Mouse (Mus musculus): ENCODE measurements around the gene Thrap3. TPM values are rescaled to one million over a fixed set of nuclear protein-coding genes. Genes with fewer than 3 reads are reported as not detected.

The Thrap3 gene
- polyA plus RNA-seq, 1 experiment from 2014 or later: 148 TPM

DNA sequence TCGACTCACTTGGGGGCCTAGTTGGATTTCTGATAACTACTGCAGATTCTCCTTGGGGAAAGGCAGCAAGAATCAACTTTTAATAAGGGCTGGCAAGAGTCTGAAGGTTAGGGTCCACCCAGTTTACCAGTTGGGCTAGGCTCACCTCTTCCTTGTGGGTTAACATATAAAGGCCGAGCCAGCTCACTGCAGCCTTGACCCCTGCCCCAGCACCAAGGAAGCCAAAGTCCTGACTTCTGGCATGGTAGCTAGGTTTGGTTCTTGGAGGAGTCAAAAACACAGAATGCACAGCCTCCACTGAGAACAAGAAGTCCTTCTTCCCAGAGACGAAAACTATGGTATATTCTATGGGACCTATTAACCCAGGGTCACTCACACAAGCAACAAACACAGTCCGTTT lies 38.9 kb downstream of the Thrap3 start:
- no peak for ATAC-seq (ENCODE audit: insufficient number of reproducible peaks, insufficient read depth, low FRiP score, low read depth)
- no peaks in the 10 kb centered on the region for H3K9me3 ChIP-seq (ENCODE audit: control insufficient read depth, low read length)
- 64% methylated on average over 4 of the region's 4 CpGs for WGBS
- peaks cover 35% of the 10 kb centered on the region for H3K36me3 ChIP-seq (ENCODE audit: control insufficient read depth, insufficient read depth, low read length)
- H3K27me3 ChIP-seq (ENCODE audit: control insufficient read depth, insufficient read depth, low read length): no peaks in the 10 kb centered on the region
- H3K4me1 ChIP-seq (ENCODE audit: control insufficient read depth in 2 of 2, insufficient read depth in 2 of 2, low read length in 2 of 2): peaks cover 7 to 17% of the 10 kb centered on the region in 2 experiments
- H3K27ac ChIP-seq (replicated peaks in 1 of 2; ENCODE audit: control insufficient read depth in 1 of 2, insufficient read depth in 1 of 2, low read depth in 2 of 2, low read length in 2 of 2): peak overlapping the region in 1 of 2 experiments; percentile 53; a peak in 2 of 4 replicates
- peak overlapping the region; percentile 93 for H3K4me2 ChIP-seq (ENCODE audit: low read length)
- H3K9ac ChIP-seq (ENCODE audit: low read length): no peak overlapping the region
- no peak overlapping the region for H3K4me3 ChIP-seq (ENCODE audit: control insufficient read depth in 1 of 2, insufficient read depth in 1 of 2, low read depth in 1 of 2, low read length in 2 of 2)

GRCm38 (mm10) chr4:126163067-126163659 lies 39.4 kb downstream of the Thrap3 start, which contains the start of gene Sh3d21:
Gene Sh3d21 (minus strand): TSS chr4:126163491.
- no peaks in the 10 kb centered on the region for H3K9me3 ChIP-seq (ENCODE audit: control insufficient read depth, low read length)
- H3K27me3 ChIP-seq (ENCODE audit: control insufficient read depth, insufficient read depth, low read length): no peaks in the 10 kb centered on the region
- peak within 1 kb of the TSS; percentile 84 for H3K9ac ChIP-seq (ENCODE audit: low read length)
- peaks cover 29% of the 10 kb centered on the region for H3K36me3 ChIP-seq (ENCODE audit: control insufficient read depth, insufficient read depth, low read length)
- peak; percentile 53 for ATAC-seq (ENCODE audit: insufficient number of reproducible peaks, insufficient read depth, low FRiP score, low read depth)
- peak within 1 kb of the TSS; percentile 24 to 68 for H3K27ac ChIP-seq (replicated peaks in 1 of 2; ENCODE audit: control insufficient read depth in 1 of 2, insufficient read depth in 1 of 2, low read depth in 2 of 2, low read length in 2 of 2)
- peak within 1 kb of the TSS; percentile 55 for H3K4me3 ChIP-seq (ENCODE audit: control insufficient read depth in 1 of 2, insufficient read depth in 1 of 2, low read depth in 1 of 2, low read length in 2 of 2)
- peak within 1 kb of the TSS; percentile 93 for H3K4me2 ChIP-seq (ENCODE audit: low read length)
- peaks cover 7 to 17% of the 10 kb centered on the region in 2 experiments for H3K4me1 ChIP-seq (ENCODE audit: control insufficient read depth in 2 of 2, insufficient read depth in 2 of 2, low read length in 2 of 2)
- 4% methylated on average over 22 of the region's 22 CpGs for WGBS

GRCm38 (mm10) chr4:126162544-126163066 lies 40.0 kb downstream of the Thrap3 start:
- H3K4me2 ChIP-seq (ENCODE audit: low read length): peak overlapping the region; percentile 93
- H3K27me3 ChIP-seq (ENCODE audit: control insufficient read depth, insufficient read depth, low read length): no peaks in the 10 kb centered on the region
- peaks cover 24% of the 10 kb centered on the region for H3K36me3 ChIP-seq (ENCODE audit: control insufficient read depth, insufficient read depth, low read length)
- H3K9me3 ChIP-seq (ENCODE audit: control insufficient read depth, low read length): no peaks in the 10 kb centered on the region
- under 1% methylated on average over 44 of the region's 44 CpGs for WGBS
- ATAC-seq (ENCODE audit: insufficient number of reproducible peaks, insufficient read depth, low FRiP score, low read depth): peak; percentile 82
- H3K9ac ChIP-seq (ENCODE audit: low read length): peak overlapping the region; percentile 84
- H3K4me1 ChIP-seq (ENCODE audit: control insufficient read depth in 2 of 2, insufficient read depth in 2 of 2, low read length in 2 of 2): peaks cover 7 to 17% of the 10 kb centered on the region in 2 experiments
- H3K27ac ChIP-seq (replicated peaks in 1 of 2; ENCODE audit: control insufficient read depth in 1 of 2, insufficient read depth in 1 of 2, low read depth in 2 of 2, low read length in 2 of 2): peak overlapping the region; percentile 24 to 68
- H3K4me3 ChIP-seq (ENCODE audit: control insufficient read depth in 1 of 2, insufficient read depth in 1 of 2, low read depth in 1 of 2, low read length in 2 of 2): peak overlapping the region; percentile 55

DNA sequence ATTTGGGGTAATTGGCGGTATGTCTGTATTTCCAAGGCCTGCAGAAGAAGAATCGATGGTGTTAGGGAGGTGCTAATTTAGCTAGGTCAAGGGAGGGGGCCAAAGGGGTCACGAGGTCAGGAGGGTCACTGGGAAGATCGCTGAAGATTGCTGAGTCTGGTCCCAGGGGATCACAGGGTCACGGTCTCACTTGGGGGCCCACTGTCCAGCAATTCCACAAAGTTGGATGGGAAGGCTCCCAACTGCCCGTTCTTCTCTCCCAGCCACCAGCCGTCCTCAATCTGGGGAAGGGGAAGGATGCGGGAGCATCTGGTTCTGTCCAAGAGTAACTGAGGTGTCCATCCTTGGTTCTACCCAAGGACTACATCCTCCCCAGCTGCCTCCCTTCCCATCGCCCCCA lies 40.6 kb downstream of the Thrap3 start:
- Histone ChIP-seq H3K9me3 (ENCODE audit: control insufficient read depth, low read length) (no peaks in the 10 kb centered on the region), H3K4me1 (ENCODE audit: control insufficient read depth in 2 of 2, insufficient read depth in 2 of 2, low read length in 2 of 2) (peaks cover 7 to 17% of the 10 kb centered on the region in 2 experiments), H3K27ac (replicated peaks in 1 of 2; ENCODE audit: control insufficient read depth in 1 of 2, insufficient read depth in 1 of 2, low read depth in 2 of 2, low read length in 2 of 2) (peak overlapping the region in 1 of 2 experiments; percentile 11; a peak in 1 of 4 replicates), H3K27me3 (ENCODE audit: control insufficient read depth, insufficient read depth, low read length) (no peaks in the 10 kb centered on the region), H3K4me2 (ENCODE audit: low read length) (peak overlapping the region; percentile 93), H3K4me3 (ENCODE audit: control insufficient read depth in 1 of 2, insufficient read depth in 1 of 2, low read depth in 1 of 2, low read length in 2 of 2) (peak overlapping the region; percentile 55; a peak in 2 of 4 replicates), H3K36me3 (ENCODE audit: control insufficient read depth, insufficient read depth, low read length) (peaks cover 18% of the 10 kb centered on the region), H3K9ac (ENCODE audit: low read length) (peak overlapping the region; percentile 84)
- no peak for ATAC-seq (ENCODE audit: insufficient number of reproducible peaks, insufficient read depth, low FRiP score, low read depth)
- 74% methylated on average over 9 of the region's 9 CpGs for WGBS

DNA sequence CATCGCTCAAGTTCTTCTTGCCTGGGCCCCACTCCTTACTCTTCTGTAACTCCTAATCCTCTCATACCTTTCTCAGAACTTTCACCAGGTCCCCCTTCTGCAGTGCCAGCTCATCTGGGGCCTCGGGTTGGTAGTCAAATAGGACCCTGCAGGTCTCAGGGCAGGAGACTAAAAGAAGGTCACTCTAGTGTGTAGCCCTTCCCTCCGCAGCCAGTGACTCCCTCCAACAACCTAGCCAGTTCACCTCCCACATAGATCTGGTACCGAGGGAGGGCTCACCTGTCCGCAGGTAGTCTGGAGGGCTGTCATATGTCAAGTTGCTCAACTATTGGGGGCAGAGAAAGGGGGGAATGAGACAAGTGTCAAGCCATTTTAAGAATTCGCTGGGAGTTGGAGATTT lies 41.1 kb downstream of the Thrap3 start:
- Histone ChIP-seq H3K4me2 (ENCODE audit: low read length) (no peak overlapping the region), H3K9ac (ENCODE audit: low read length) (no peak overlapping the region), H3K27me3 (ENCODE audit: control insufficient read depth, insufficient read depth, low read length) (no peaks in the 10 kb centered on the region), H3K36me3 (ENCODE audit: control insufficient read depth, insufficient read depth, low read length) (peaks cover 12% of the 10 kb centered on the region), H3K27ac (replicated peaks in 1 of 2; ENCODE audit: control insufficient read depth in 1 of 2, insufficient read depth in 1 of 2, low read depth in 2 of 2, low read length in 2 of 2) (no peak overlapping the region), H3K9me3 (ENCODE audit: control insufficient read depth, low read length) (no peaks in the 10 kb centered on the region), H3K4me1 (ENCODE audit: control insufficient read depth in 2 of 2, insufficient read depth in 2 of 2, low read length in 2 of 2) (peaks cover 7 to 15% of the 10 kb centered on the region in 2 experiments), H3K4me3 (ENCODE audit: control insufficient read depth in 1 of 2, insufficient read depth in 1 of 2, low read depth in 1 of 2, low read length in 2 of 2) (no peak overlapping the region)
- 81% methylated on average over 6 of the region's 6 CpGs for WGBS
- ATAC-seq (ENCODE audit: insufficient number of reproducible peaks, insufficient read depth, low FRiP score, low read depth): no peak

DNA sequence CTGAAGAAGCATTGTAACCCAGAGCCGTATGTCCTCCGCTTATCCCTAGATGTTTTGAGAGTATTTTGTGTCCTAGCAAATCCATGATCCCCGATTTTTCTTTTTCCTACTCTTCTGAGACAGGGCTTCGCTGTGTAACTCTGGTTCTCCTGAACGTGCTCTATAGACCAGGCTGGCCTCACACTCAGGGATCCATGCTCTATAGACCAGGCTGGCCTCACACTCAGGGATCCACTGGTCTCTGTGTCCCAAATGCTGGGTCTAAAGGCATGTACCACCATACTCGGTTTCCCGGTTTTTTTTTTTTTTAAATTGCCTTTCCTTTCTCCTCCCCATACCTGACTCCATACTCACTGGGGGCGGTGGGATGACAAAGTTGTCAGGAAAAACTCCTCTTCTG lies 41.6 kb downstream of the Thrap3 start:
- WGBS: 86% methylated on average over 8 of the region's 8 CpGs
- Histone ChIP-seq H3K4me3 (ENCODE audit: control insufficient read depth in 1 of 2, insufficient read depth in 1 of 2, low read depth in 1 of 2, low read length in 2 of 2) (no peak overlapping the region), H3K27ac (replicated peaks in 1 of 2; ENCODE audit: control insufficient read depth in 1 of 2, insufficient read depth in 1 of 2, low read depth in 2 of 2, low read length in 2 of 2) (no peak overlapping the region), H3K4me2 (ENCODE audit: low read length) (no peak overlapping the region), H3K27me3 (ENCODE audit: control insufficient read depth, insufficient read depth, low read length) (no peaks in the 10 kb centered on the region), H3K9me3 (ENCODE audit: control insufficient read depth, low read length) (no peaks in the 10 kb centered on the region), H3K9ac (ENCODE audit: low read length) (no peak overlapping the region), H3K4me1 (ENCODE audit: control insufficient read depth in 2 of 2, insufficient read depth in 2 of 2, low read length in 2 of 2) (peaks cover 4 to 11% of the 10 kb centered on the region in 2 experiments), H3K36me3 (ENCODE audit: control insufficient read depth, insufficient read depth, low read length) (peaks cover 7% of the 10 kb centered on the region)
- no peak for ATAC-seq (ENCODE audit: insufficient number of reproducible peaks, insufficient read depth, low FRiP score, low read depth)

DNA sequence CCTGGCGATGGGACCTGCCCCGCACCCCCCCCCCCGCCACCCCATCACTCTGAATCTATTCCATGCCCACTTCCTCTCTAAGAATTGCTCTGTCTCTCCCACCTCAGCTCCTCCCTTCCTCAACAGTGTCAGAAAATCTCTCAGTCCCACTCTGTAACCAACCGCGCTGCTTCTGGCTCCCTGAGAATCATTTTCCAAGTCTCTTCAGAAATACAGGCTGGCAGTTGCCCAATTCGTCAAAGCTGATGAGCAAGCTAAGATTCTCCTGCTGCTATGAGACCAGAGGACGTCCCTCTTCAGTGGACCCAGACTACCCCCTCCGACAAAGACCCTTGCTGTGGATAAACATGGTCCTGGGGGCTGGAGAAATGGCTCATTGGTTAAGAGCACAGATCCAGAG lies 43.1 kb downstream of the Thrap3 start:
- H3K27me3 ChIP-seq (ENCODE audit: control insufficient read depth, insufficient read depth, low read length): no peaks in the 10 kb centered on the region
- H3K4me1 ChIP-seq (ENCODE audit: control insufficient read depth in 2 of 2, insufficient read depth in 2 of 2, low read length in 2 of 2): peaks cover 9 to 16% of the 10 kb centered on the region in 2 experiments
- H3K4me2 ChIP-seq (ENCODE audit: low read length): no peak overlapping the region
- WGBS: 70% methylated on average over 8 of the region's 8 CpGs
- no peak for ATAC-seq (ENCODE audit: insufficient number of reproducible peaks, insufficient read depth, low FRiP score, low read depth)
- H3K27ac ChIP-seq (replicated peaks in 1 of 2; ENCODE audit: control insufficient read depth in 1 of 2, insufficient read depth in 1 of 2, low read depth in 2 of 2, low read length in 2 of 2): no peak overlapping the region
- no peaks in the 10 kb centered on the region for H3K36me3 ChIP-seq (ENCODE audit: control insufficient read depth, insufficient read depth, low read length)
- H3K9me3 ChIP-seq (ENCODE audit: control insufficient read depth, low read length): no peaks in the 10 kb centered on the region
- H3K4me3 ChIP-seq (ENCODE audit: control insufficient read depth in 1 of 2, insufficient read depth in 1 of 2, low read depth in 1 of 2, low read length in 2 of 2): no peak overlapping the region
- H3K9ac ChIP-seq (ENCODE audit: low read length): no peak overlapping the region
